Mouse (Mus musculus): ENCODE results near the gene Epb41.

Epb41 gene

GRCm38 (mm10) chr4:131910237-131910994, 164.7 kb downstream of the Epb41 start:
- in situ Hi-C loops (cut with MboI; ENCODE audit: unreplicated experiment in 2 of 2) = no loop called here

GRCm38 (mm10) chr4:131907912-131908311, 167.2 kb downstream of the Epb41 start:
- in situ Hi-C loops (cut with MboI; ENCODE audit: unreplicated experiment in 2 of 2) = loop anchor here (5.0 kb wide), 2 partner anchors 169 to 174 kb away; partner anchors contain the start of gene Epb41 (in 1 of the 2)

GRCm38 (mm10) chr4:131906423-131906822, 168.7 kb downstream of the Epb41 start:
- in situ Hi-C loops (cut with MboI; ENCODE audit: unreplicated experiment in 2 of 2) = loop anchor here (5.0 kb wide), 2 partner anchors 171 to 176 kb away; partner anchors contain the start of gene Epb41 (in 1 of the 2)

- in situ Hi-C loops (cut with MboI; ENCODE audit: unreplicated experiment in 2 of 2) = no loop called here
These were observed 170.6 kb downstream of the Epb41 start for GRCm38 (mm10) chr4:131904478-131904877.

- in situ Hi-C loops (cut with MboI; ENCODE audit: unreplicated experiment in 2 of 2) = no loop called here
These were observed 174.0 kb downstream of the Epb41 start for GRCm38 (mm10) chr4:131901090-131901489.

GRCm38 (mm10) chr4:131899180-131899554, 176.0 kb downstream of the Epb41 start:
- in situ Hi-C loops (cut with MboI; ENCODE audit: unreplicated experiment in 2 of 2) = no loop called here

GRCm38 (mm10) chr4:131898503-131899179, 176.5 kb downstream of the Epb41 start:
- in situ Hi-C loops (cut with MboI; ENCODE audit: unreplicated experiment in 2 of 2) = no loop called here

GRCm38 (mm10) chr4:131897787-131898186, 177.3 kb downstream of the Epb41 start:
- in situ Hi-C loops (cut with MboI; ENCODE audit: unreplicated experiment in 2 of 2) = no loop called here

GRCm38 (mm10) chr4:131897109-131897508, 178.0 kb downstream of the Epb41 start:
- in situ Hi-C loops (cut with MboI; ENCODE audit: unreplicated experiment in 2 of 2) = no loop called here

- in situ Hi-C loops (cut with MboI; ENCODE audit: unreplicated experiment in 2 of 2) = no loop called here
These were observed 184.4 kb downstream of the Epb41 start for GRCm38 (mm10) chr4:131890692-131891091.

- in situ Hi-C loops (cut with MboI; ENCODE audit: unreplicated experiment in 2 of 2) = no loop called here
These were observed 186.6 kb downstream of the Epb41 start for GRCm38 (mm10) chr4:131888564-131888963.

- in situ Hi-C loops (cut with MboI; ENCODE audit: unreplicated experiment in 2 of 2) = no loop called here
These were observed 189.7 kb downstream of the Epb41 start for GRCm38 (mm10) chr4:131885376-131885775.

- in situ Hi-C loops (cut with MboI; ENCODE audit: unreplicated experiment in 2 of 2) = no loop called here
These were observed 191.6 kb downstream of the Epb41 start for GRCm38 (mm10) chr4:131883571-131883970.

GRCm38 (mm10) chr4:131881306-131881705, 193.8 kb downstream of the Epb41 start:
- in situ Hi-C loops (cut with MboI; ENCODE audit: unreplicated experiment in 2 of 2) = no loop called here

- in situ Hi-C loops (cut with MboI; ENCODE audit: unreplicated experiment in 2 of 2) = no loop called here
These were observed 195.4 kb downstream of the Epb41 start for GRCm38 (mm10) chr4:131879692-131880091.

GRCm38 (mm10) chr4:131876836-131877235, 198.3 kb downstream of the Epb41 start:
- in situ Hi-C loops (cut with MboI; ENCODE audit: unreplicated experiment in 2 of 2) = no loop called here

- in situ Hi-C loops (cut with MboI; ENCODE audit: unreplicated experiment in 2 of 2) = no loop called here
These were observed 199.9 kb downstream of the Epb41 start for GRCm38 (mm10) chr4:131875242-131875641.

GRCm38 (mm10) chr4:131874567-131874966, 200.6 kb downstream of the Epb41 start:
- in situ Hi-C loops (cut with MboI; ENCODE audit: unreplicated experiment in 2 of 2) = no loop called here

GRCm38 (mm10) chr4:131874169-131874536, 201.0 kb downstream of the Epb41 start:
- in situ Hi-C loops (cut with MboI; ENCODE audit: unreplicated experiment in 2 of 2) = no loop called here
